Mouse (Mus musculus) embryo, embryonic 10.5 days (tissue): ENCODE measurements around the gene Slc24a3.

ENCODE experiments used
- DNase-seq: peaks from one replicate; pipeline ENCODE4 v3.0.0-alpha.2; 2015; ENCODE audit warnings: low spot score

The Slc24a3 gene

DNA sequence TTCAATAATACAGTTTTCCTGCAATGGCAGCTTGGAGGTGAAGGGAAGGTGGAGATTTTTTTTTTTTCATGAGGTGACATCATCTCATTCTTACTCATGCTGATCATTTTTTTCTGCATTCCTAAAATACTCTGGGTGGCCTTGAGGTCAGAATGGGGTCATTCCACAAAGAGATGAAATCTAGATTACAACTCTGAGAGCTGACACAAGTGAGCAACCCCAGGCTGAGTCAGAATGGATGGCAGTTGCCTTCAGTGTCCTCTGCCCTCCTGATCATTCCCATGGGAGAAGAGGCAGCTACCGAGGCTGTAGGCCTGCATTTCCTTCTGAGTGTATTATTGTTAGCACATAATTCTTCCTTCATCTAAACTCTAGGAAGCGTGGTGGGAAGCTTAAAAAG, 116.2 kb downstream of the Slc24a3 start:
- peak; percentile 25 for DNase-seq

DNA sequence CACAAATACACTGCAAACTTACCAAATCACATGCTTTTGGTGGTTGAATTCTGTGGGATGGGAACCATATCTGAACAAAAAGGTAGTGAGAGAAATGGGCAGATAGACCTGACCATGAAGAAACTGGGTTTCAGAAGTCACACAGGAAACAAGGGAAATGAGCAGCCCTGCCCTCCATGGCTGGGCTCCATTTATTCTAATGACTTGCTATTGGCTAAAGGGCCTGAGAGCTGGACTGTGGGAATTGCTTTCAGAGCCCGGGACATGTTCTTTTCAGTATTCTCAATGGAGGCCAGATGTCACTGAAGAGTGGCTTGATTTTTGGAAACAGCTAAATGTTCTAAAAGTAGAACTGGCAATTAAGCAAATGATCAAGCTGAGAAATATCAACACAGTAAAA, 120.9 kb downstream of the Slc24a3 start:
- DNase-seq = no peak

DNA sequence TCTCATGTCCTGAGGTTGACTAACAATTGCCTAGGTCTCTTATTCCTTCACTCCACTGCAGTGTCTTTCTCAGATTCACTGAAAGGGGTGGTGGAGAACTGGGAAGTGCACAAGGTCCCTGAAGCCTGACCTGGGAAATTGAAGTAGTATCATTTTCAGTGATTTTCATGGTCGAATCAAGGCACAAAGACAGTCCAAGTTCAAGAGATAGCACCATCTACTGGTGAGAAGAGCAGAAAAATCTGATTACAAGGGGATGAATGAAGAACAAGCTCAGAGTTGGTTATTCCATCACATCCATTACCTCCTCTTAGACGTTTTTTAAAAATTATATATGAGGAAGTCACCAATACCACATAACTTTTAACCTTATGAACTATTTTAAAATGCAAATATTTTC, 123.9 kb downstream of the Slc24a3 start:
- peak; percentile 45 for DNase-seq

DNA sequence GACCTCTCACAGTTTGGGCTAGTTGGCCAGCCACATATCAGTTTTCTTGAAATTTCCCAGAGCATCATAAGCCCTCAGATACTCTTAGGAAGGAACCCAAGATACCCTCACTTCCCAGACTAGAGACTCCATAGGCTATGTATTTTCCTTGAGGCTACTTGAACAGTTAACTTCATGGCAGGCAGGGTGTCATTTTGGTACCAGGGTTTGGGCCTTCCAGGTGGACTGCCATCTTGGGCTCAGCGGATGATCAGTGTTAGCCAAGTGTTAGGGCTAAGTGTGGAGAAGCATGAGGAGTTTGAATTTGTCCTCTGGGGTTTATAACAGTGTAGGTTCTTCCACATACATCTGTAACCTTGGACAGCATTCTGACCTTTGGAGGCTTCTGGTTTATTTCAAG, 124.6 kb downstream of the Slc24a3 start:
- DNase-seq = no peak

DNA sequence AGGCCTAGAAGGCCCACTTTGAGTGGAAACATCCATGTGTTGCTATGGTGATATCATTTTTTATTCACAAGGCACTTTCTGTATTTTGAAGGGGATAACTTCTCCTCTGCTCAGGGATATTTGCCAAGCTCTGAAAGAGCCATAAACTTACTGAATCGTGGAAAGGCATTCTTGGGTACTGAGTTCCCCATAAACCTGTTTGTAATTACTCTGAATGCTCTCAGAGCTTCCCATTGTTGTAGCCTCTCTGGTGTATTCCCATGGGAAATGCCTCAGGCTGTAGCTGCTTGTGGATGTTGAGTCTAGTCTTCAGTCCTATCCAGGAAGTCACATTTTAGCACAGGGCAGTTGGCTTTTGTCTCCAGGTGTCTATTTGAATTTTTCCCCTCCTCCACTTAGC, 125.3 kb downstream of the Slc24a3 start:
- peak; percentile 7 for DNase-seq

DNA sequence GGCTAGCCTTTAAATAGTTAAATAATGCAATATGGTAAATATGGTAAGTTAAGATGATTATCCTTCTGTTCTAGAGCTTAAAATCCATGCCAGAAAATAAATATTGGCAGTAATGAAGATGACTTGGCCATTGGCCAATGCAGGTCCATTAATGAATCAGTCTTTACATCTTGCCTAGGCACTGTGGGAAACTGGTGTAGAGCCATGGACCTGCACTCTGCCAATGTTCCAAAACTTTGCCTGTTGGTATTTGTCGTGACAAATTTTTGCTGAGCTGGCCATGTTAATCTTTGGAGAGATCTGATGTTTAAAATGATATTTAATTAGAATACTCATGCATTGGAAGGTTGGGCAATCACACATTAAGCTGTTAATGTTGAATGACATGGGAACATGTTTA, 129.4 kb downstream of the Slc24a3 start:
- DNase-seq = no peak

DNA sequence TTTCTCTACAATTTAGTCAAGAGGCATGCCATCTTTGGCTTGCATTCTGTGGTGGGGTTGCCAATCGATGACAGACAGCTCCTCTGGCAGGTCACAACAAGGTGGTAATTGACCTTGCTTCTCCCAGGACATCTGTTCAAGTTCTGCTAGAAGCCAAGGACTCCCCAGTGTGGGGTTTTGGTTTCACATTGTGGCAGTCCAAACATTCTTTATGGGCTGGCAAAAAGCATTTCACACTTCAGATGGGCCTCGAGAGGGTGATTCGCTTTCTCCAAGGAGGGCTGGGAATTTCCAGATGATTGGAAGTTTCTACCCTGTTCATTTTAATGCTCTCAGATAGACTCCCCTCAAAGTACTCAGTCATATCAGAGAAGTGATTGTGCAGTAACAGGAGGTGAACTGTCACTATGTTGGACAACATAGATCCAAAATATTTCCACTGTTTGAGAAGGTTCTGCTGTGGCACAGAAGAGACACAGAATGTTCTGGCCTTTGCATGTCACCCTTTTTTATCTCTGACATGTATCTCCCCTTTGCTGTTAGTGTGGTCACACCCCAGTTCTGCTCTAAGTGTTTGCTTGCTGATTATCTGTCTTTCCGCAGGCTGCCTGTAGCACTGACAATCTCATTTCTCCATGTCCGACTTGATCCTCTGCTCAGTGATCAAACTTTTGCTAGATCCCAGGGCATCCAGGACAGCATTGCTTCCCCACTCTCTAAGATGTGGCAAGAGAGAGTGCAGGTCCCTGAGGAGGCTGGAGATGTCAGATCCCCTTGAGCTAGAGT, 132.6 kb downstream of the Slc24a3 start:
- no peak for DNase-seq

DNA sequence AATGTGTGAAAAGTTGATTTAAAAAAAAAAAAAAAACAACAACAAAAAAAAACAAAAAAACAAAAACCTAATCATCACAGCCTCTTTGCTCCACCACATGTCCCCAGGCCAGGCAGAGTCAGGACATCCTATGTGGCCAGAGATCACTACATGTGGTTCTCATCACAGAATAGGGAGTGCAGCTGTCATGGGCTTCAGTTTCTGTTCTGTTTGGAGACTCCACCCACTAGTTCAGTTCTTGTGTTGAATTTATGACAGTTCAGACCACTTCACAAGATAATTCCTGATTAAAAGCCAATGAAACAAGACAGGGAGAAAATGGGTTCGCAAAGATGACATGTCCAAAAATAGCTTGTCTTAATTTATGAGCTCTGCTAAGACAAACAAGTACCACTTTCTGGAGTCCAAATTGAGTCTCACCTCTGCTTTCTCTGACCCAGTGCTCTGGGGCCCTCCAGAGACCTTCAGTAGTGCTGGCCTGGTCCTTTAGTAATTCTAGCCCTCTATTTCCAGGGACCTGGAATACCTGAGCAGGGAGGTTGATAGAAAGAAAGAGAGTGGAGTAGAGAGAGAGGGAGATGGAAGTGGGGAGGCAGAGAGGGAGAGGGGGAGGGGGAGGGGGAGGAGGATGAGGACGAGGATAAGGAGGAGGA, 139.8 kb downstream of the Slc24a3 start:
- DNase-seq = peak; percentile 10

DNA sequence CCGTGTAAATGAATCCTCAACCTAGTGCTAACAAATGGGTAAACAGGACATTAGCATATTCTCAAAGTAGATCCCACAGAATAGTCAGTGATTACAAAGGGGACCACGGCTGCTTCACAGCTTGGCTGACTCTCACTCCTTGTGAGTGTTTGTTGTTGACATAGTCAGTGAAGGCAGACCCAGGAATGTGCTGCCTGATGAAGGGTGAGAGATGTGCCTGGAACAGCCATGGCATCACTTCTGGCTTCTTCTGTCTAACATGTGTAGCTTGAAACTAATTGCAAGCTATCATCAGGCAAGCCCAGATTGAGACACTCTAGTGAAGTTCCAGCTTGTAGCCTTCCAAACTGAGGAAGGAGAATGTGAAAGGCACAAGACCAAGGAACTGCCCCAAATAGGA, 151.4 kb downstream of the Slc24a3 start:
- DNase-seq = no peak

DNA sequence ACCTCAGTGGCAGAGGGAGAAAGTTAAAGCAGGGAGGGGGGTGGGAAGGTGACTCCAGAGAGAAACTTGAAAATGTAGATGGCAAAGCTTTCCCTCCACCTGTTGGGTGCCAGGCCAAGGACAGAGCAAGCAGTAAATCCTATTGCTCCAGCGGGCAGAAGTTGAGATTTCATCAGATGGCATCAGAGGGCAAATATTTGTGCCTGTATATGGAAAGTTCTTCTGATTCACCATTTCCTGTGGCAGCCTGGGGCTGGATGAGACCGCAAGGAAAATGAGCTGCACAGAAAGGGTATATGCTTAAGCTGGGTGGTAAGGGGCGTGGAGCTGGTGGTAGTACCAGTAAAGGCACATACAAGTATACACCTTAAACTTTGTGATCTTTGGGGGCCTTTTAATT, 153.7 kb downstream of the Slc24a3 start:
- DNase-seq = no peak

DNA sequence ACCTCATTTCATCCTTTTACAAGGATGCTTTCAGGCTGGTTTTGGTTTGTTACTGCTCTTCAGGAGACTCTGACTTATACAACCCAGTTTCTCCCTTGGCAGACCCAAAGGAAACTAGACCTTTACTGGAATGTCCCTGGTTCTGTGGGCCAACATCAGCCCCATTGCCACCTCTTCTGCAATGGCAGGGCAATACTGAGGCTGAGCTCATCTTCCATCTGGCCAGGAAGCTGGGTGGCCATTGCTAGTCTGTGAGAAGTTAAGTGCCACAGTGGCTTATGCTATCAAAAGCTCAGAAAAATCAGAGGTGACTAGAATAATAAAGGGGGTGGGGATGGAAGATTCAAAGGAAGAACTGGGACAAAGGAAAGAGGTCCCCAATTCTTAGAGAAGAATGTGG, 154.2 kb downstream of the Slc24a3 start:
- DNase-seq = no peak

DNA sequence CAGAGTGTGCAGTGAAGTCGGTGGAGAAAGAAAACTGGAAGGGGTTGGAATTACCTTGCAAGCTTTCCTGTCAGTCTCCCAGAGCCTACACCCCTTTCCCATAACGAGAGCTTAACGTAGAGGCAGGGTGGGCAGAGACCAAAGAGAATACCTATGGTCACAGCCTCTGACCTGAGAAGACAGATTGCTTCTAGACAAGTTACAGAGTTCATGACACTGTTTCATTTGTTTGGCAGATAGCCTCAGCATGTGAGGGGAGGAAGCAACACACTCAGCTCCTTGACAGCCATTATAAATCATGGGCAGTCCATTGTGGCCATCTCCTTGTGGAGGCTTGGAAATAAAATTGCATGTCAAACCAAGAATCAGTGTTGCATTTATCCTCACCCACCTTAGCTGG, 156.9 kb downstream of the Slc24a3 start:
- peak; percentile 14 for DNase-seq

DNA sequence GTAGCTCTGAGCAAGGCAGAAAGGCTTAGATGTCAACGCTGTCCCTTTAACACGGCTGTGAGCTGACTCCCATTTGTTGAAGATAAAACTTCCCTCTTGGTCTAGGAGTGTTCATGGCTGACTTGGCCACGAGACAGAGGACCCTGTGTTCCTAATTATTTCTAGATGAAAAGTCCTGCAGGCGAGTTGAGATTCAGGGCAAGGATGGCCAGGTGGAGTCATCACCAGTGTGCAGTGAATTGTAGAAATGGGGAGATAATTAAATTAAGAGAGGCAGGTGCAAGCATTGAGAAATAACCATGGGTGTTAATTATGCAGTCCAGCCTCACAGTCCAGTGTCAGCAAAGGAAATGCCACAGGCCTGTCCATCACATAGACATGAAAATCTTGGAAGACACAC, 158.3 kb downstream of the Slc24a3 start:
- DNase-seq = no peak

DNA sequence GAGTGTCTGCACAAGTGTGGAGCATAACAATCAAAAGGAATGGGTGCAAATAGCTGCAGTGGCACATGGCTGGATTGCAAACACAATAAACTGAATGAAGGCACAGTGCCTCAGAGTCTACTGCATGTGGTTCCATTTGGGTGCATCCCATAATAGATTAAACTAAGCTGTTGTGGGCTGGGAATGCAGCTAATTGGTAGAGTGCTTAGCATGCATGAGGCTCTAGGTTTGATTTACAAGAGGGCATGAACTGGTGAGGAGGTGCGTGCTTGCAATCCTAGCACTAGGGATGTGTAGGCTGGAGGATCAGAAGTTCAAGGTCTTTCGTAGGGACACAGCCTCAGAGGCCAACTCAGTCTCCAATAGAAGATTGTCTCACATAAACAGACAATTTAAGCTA, 159.0 kb downstream of the Slc24a3 start:
- DNase-seq = no peak

DNA sequence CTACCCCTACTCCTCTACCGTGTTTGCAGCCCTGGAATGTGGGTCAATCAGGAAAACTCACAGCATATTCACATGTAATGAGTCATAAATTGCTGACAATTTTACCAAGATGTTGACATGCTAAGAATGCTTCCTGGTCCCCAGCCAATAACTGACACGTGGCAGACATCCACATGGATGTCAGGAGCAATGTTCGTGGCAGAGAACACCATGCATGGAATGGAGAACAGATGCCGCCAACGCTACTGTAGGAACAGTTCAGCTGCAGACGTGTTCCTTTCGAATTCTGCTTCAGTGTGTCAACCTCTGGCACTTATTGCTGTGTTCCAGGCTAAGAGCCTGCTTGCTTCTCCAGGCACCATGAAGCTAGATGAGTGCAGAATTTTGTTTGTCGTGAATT, 162.2 kb downstream of the Slc24a3 start:
- DNase-seq = no peak

DNA sequence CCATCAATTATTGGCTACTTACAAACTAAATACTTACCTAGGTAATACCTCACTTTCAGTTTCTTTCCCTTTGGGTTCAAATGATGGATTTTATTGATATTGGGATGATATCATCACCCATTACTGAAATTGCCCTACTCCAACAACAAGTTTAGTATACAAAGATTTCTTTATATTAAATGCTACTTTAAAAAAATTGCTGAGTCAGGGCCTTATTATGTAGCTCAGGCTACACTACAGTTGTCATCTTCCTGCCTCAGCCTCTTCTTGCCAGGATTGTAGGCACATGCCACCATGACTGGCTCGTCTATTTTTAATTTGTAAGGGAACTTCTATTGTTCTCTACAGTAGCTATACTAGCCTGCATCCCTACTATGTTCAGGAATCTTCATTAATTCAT, 164.0 kb downstream of the Slc24a3 start:
- DNase-seq = no peak

DNA sequence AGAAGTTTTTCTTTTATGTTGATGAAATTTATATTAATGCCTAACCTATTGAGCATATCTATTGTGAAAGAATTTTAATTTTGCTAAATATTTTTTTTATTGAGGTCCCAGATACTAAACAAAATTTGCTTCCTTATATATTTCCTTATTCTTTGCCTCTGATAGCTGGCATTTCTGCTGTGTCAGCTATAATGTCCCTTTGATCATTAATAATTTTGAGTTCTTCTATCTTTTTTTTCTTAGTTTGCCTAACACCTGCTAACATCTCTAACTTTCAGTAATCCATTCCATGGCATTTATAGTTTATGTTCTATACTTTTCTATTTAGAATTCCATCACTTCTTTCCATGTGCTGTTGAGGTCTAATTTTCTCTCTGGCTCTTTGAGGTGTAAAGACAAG, 165.9 kb downstream of the Slc24a3 start:
- no peak for DNase-seq

DNA sequence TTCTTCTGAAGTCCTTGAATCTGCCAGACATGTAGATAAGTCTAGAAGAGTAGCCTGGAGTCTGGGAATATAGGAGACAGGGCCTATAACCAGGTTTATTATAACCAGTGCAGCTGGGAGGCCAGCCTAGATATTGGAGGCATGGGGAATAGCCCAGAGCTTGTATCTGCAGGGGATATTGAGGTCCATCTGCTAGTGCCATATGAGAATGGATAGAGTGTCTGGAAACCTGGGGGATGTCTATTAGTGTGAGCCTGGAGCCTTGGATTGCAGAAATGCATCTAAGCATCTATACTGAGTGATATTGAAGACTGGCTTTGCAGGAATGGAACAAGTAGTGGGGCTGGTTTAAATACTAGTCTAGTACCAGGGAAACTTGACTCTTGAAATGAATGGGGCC, 168.9 kb downstream of the Slc24a3 start:
- DNase-seq = no peak

DNA sequence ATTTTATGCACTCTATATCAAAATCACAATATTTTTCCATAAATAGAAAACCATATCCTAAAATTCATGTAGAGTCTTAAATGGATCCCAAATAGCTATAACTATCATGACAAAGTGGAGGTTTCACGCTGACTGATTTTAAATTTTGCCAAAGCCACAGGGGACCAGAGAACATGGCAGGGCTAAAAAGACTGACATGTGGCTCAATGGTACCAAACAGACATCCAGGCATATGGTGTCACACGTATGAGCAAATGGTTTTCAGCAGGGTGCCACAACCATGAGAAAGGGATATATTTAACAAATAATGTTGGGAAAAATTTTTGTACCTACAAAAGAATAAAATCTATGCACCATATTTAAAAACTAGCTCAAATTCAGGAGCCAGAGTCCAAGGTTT, 173.3 kb downstream of the Slc24a3 start:
- no peak for DNase-seq

DNA sequence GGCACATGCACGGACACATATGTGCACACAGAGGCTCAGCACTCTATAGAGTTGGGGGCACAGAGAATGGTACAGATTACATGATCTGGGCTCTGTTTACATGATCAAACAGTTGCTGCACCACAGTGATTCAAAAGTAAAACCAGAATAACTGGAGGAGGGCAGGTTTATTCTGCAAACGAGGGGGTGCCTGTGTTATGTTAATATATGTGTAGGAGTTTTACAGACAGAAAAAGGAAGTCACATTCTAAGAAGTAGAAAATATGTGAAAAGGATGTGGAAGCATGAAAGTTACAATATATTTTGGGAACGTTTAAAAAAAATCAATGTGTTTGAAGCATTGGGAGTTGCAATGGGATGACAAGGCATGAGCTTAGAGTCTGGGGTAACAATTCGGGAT, 175.4 kb downstream of the Slc24a3 start:
- DNase-seq = no peak

DNA sequence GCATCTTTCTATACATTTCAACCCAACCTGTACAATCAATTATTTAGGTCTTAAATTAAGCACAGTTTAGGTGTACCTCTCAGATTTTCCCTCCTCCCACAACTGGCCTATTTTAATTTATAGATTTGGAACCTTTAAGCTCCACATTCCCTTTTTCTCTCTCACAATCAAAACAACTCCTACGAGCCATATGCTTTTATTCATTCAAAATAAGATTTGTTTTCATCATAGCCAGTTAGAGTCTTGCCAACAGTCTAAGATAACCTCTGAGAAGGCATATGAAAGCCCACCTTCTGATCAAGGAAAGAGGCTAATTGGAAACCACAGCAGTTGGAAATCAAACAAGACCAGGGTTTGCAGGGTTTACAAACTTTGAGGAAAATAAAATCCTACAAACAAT, 177.0 kb downstream of the Slc24a3 start:
- no peak for DNase-seq

DNA sequence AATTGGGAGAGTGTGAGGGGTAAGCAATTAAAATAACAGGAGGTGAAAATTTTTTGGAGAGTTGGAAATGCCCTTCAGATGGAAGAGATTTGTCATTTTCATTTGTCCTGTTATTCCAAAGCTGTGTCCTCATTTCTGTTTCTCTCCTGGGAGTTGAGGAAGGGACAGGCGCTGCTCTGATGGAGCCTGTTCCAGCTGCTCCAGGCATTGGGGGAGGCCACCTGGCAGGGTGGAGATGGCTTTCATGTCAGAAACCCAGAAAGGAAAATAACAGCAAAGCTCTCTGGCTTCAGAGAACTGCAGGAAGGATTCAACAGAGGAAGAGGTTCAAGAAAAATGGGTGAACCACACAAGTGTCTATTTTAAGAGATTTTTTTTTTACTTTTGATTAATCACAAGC, 186.2 kb downstream of the Slc24a3 start:
- DNase-seq = no peak

DNA sequence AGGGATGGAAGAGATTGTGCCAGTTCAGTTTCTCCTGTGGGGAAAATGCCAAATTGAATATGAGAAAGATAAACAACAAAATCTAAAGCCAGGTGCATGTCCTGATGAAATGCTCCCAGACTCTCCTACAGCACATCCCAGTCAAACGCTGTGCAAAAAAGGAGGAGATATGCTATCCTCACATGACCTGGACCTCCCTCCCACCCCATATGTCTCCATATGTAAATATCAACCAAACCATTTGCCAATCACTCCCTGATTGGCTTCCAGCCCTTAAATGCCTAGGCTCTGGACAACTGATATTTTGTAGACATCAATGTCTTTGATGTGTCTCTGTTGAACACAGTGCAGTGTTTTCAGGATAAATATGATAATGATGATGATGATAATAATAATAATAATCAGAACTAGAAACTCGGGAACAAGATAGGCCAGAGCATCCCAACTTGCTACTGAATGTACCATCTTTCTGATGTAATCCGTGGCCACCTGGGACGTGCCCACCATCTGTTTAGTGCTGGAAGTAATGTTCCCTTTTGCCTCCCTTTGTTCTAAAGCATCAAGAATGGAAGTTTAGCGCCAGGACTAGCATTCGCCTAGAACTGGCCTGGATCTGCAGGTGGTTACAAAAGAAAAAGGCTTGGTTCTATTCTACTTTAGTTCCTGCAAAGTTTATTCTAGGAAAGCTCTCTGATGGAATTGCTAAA, 190.8 kb downstream of the Slc24a3 start:
- DNase-seq = no peak
